Mouse (Mus musculus): ENCODE measurements around the gene Sf3b1. TPM values are rescaled to one million over a fixed set of nuclear protein-coding genes. Genes with fewer than 3 reads are reported as not detected.
A peak's percentile ranks its signal among the peaks of the same experiment; 100 is the strongest.

Sf3b1 gene
- polyA plus RNA-seq, 1 experiment, result 110 TPM

GRCm38 (mm10) chr1:55055322-55056115 is 28.2 kb upstream of the Sf3b1 start:
- no peak overlapping the region for H3K27ac ChIP-seq (ENCODE audit: control insufficient read depth, insufficient read depth, low read length)
- H3K4me1 ChIP-seq (replicated peaks; ENCODE audit: control insufficient read depth, insufficient read depth, low read length), result no peaks in the 10 kb centered on the region
- DNase-seq, result no peak
- no peaks in the 10 kb centered on the region for H3K36me3 ChIP-seq (ENCODE audit: control insufficient read depth, insufficient read depth, low read length)
- no peaks in the 10 kb centered on the region for H3K27me3 ChIP-seq (ENCODE audit: control insufficient read depth, insufficient read depth, low read length)
- 61% methylated on average over 5 of the region's 5 CpGs for WGBS
- TF ChIP-seq CTCF (IDR thresholded peaks at IDR 0.05; ENCODE audit: borderline replicate concordance, control insufficient read depth, extremely low read depth, insufficient read depth, low read length, poor library complexity) (no peak), POLR2A (IDR thresholded peaks at IDR 0.05; ENCODE audit: control insufficient read depth, extremely low read depth, insufficient read depth, low read length, poor library complexity) (no peak)
- H3K4me3 ChIP-seq (ENCODE audit: control insufficient read depth, insufficient read depth, low read length), result no peak overlapping the region

- H3K27ac ChIP-seq (ENCODE audit: control insufficient read depth, insufficient read depth, low read length), result no peak overlapping the region
- WGBS, result 86% methylated on average over 4 of the region's 4 CpGs
- H3K36me3 ChIP-seq (ENCODE audit: control insufficient read depth, insufficient read depth, low read length), result no peaks in the 10 kb centered on the region
- H3K27me3 ChIP-seq (ENCODE audit: control insufficient read depth, insufficient read depth, low read length), result no peaks in the 10 kb centered on the region
- TF ChIP-seq POLR2A (IDR thresholded peaks at IDR 0.05; ENCODE audit: control insufficient read depth, extremely low read depth, insufficient read depth, low read length, poor library complexity), result no peak
- no peak for TF ChIP-seq CTCF (IDR thresholded peaks at IDR 0.05; ENCODE audit: borderline replicate concordance, control insufficient read depth, extremely low read depth, insufficient read depth, low read length, poor library complexity)
- no peak overlapping the region for H3K4me3 ChIP-seq (ENCODE audit: control insufficient read depth, insufficient read depth, low read length)
- no peak for DNase-seq
- no peaks in the 10 kb centered on the region for H3K4me1 ChIP-seq (replicated peaks; ENCODE audit: control insufficient read depth, insufficient read depth, low read length)
Measured at GRCm38 (mm10) chr1:55053596-55053995, 26.3 kb upstream of the Sf3b1 start.

GRCm38 (mm10) chr1:55053005-55053404 is 25.7 kb upstream of the Sf3b1 start:
- Histone ChIP-seq H3K27me3 (ENCODE audit: control insufficient read depth, insufficient read depth, low read length) (no peaks in the 10 kb centered on the region), H3K4me1 (replicated peaks; ENCODE audit: control insufficient read depth, insufficient read depth, low read length) (no peaks in the 10 kb centered on the region), H3K4me3 (ENCODE audit: control insufficient read depth, insufficient read depth, low read length) (peak overlapping the region; percentile 59), H3K27ac (ENCODE audit: control insufficient read depth, insufficient read depth, low read length) (no peak overlapping the region), H3K36me3 (ENCODE audit: control insufficient read depth, insufficient read depth, low read length) (no peaks in the 10 kb centered on the region)
- no peak for TF ChIP-seq CTCF (IDR thresholded peaks at IDR 0.05; ENCODE audit: borderline replicate concordance, control insufficient read depth, extremely low read depth, insufficient read depth, low read length, poor library complexity)
- TF ChIP-seq POLR2A (IDR thresholded peaks at IDR 0.05; ENCODE audit: control insufficient read depth, extremely low read depth, insufficient read depth, low read length, poor library complexity), result no peak
- DNase-seq, result no peak
- WGBS, result under 1% methylated on average over 42 of the region's 42 CpGs

DNA sequence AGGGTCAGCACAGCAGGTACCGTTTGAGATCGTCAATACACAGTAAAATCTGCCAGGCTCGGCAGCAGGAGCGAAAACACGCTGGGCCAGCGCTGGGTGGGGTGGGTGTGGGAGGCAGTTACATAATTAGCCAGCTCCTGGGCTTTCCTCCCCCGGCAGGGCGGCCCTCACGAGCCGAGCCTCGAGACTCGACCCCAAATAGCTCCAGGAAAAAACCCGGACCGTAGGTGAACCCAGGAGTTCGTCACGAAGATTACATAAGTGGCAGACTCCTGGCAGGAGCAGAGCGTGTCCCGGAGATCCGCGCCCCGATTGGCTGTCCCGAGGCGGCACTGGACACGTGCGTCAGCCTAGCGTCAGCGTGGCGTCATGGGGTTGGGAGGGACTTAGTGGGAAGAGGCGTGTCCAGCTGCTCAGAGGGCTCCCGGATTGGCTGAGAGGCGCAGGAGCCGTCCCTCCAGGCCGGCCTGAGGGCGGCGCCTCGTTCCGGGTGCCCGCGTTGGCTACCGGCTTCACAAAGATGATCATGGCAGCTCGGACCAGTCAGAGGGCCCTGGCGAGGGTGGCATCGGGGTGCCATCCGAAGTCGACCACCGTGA is 25.2 kb upstream of the Sf3b1 start, which contains the start of gene Coq10b:
Coq10b (plus strand) TSS at position 416 of the 599 bp plus-strand sequence.
- no peak; the same call in 1 of the 2 replicates for TF ChIP-seq POLR2A (IDR thresholded peaks at IDR 0.05; ENCODE audit: control insufficient read depth, extremely low read depth, insufficient read depth, low read length, poor library complexity)
- TF ChIP-seq CTCF (IDR thresholded peaks at IDR 0.05; ENCODE audit: borderline replicate concordance, control insufficient read depth, extremely low read depth, insufficient read depth, low read length, poor library complexity), result peak; percentile 33; the same call in 1 of the 2 replicates
- DNase-seq, result peak; percentile 98
- WGBS, result under 1% methylated on average over 46 of the region's 46 CpGs
- H3K36me3 ChIP-seq (ENCODE audit: control insufficient read depth, insufficient read depth, low read length), result no peaks in the 10 kb centered on the region
- peak within 1 kb of the TSS; percentile 59 for H3K4me3 ChIP-seq (ENCODE audit: control insufficient read depth, insufficient read depth, low read length)
- H3K27ac ChIP-seq (ENCODE audit: control insufficient read depth, insufficient read depth, low read length), result no peak within 1 kb of the TSS
- H3K4me1 ChIP-seq (replicated peaks; ENCODE audit: control insufficient read depth, insufficient read depth, low read length), result no peaks in the 10 kb centered on the region
- H3K27me3 ChIP-seq (ENCODE audit: control insufficient read depth, insufficient read depth, low read length), result no peaks in the 10 kb centered on the region

DNA sequence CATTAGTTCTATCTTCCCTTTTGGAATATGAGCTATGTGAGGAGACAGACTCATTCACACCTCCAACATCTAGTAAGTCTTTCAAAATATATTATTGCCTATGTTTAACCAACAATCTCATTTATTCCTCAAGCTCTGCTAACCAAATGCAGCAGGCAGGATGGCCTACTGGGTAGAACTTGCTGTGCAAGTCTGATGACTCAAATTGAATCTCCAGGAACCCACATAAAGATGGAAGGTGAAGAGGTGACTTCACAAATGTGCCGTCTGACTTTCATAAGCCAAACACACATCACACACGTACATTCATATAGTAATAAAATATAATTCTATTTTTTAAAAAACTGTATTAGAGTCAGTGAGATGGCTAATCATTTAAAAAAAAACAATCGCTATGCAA is 24.4 kb upstream of the Sf3b1 start:
- Histone ChIP-seq H3K27me3 (ENCODE audit: control insufficient read depth, insufficient read depth, low read length) (no peaks in the 10 kb centered on the region), H3K36me3 (ENCODE audit: control insufficient read depth, insufficient read depth, low read length) (no peaks in the 10 kb centered on the region), H3K4me3 (ENCODE audit: control insufficient read depth, insufficient read depth, low read length) (no peak overlapping the region), H3K27ac (ENCODE audit: control insufficient read depth, insufficient read depth, low read length) (no peak overlapping the region), H3K4me1 (replicated peaks; ENCODE audit: control insufficient read depth, insufficient read depth, low read length) (no peaks in the 10 kb centered on the region)
- no peak for DNase-seq
- no peak for TF ChIP-seq CTCF (IDR thresholded peaks at IDR 0.05; ENCODE audit: borderline replicate concordance, control insufficient read depth, extremely low read depth, insufficient read depth, low read length, poor library complexity)
- no peak for TF ChIP-seq POLR2A (IDR thresholded peaks at IDR 0.05; ENCODE audit: control insufficient read depth, extremely low read depth, insufficient read depth, low read length, poor library complexity)
- WGBS, result 96% methylated on average over 3 of the region's 3 CpGs

DNA sequence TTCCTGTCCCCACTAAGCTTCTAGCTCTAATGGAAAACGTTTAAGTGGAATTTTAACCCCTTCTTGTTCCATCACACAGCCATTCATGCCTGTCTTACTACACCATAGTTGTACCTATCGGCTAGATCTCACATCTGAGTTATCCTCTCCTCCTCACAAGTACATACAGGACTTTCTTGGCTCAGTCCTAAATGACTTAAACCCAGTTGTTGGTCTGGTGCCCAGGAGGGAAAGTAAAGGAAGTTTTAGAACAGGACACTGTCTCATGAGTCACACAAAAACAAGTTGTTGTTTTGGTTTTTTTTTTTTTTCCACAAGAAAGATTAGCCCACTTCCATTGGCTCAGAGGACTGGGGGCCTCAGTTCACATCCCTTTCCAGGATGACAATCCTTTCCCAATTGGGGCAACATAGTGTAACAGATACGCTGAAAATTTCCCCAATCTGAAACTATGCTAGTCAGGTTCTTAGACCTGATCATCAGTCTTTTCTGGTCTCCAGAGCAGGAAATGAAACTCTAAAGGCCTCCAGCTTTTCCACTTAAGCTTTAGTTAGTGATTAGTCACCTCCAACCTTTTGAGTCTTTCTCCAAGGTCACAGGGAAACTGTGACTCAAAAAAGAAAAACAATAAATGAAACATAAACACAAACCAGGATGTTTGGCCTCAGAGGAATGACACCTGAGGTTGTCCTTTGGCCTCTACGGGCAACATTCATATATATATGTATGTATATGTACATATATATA is 21.7 kb upstream of the Sf3b1 start:
- Histone ChIP-seq H3K27me3 (ENCODE audit: control insufficient read depth, insufficient read depth, low read length) (no peaks in the 10 kb centered on the region), H3K27ac (ENCODE audit: control insufficient read depth, insufficient read depth, low read length) (no peak overlapping the region), H3K36me3 (ENCODE audit: control insufficient read depth, insufficient read depth, low read length) (no peaks in the 10 kb centered on the region), H3K4me1 (replicated peaks; ENCODE audit: control insufficient read depth, insufficient read depth, low read length) (no peaks in the 10 kb centered on the region), H3K4me3 (ENCODE audit: control insufficient read depth, insufficient read depth, low read length) (no peak overlapping the region)
- 79% methylated on average over 4 of the region's 4 CpGs for WGBS
- TF ChIP-seq POLR2A (IDR thresholded peaks at IDR 0.05; ENCODE audit: control insufficient read depth, extremely low read depth, insufficient read depth, low read length, poor library complexity) (no peak), CTCF (IDR thresholded peaks at IDR 0.05; ENCODE audit: borderline replicate concordance, control insufficient read depth, extremely low read depth, insufficient read depth, low read length, poor library complexity) (no peak)
- DNase-seq, result no peak
